Mouse (Mus musculus): ENCODE measurements around the gene Msx3.

The Msx3 gene

GRCm38 (mm10) chr7:140048361-140049114, at the start of gene Msx3:
Gene Msx3 (minus strand): TSS chr7:140049089.
- DNase-seq (ENCODE audit: low spot score in 2 of 2): no peak

GRCm38 (mm10) chr7:140098466-140098865, 49.6 kb upstream of the Msx3 start:
- DNase-seq (ENCODE audit: low spot score in 2 of 2): no peak

- no peak for DNase-seq (ENCODE audit: low spot score in 2 of 2)
Observed at GRCm38 (mm10) chr7:140096055-140096454, 47.2 kb upstream of the Msx3 start.

DNA sequence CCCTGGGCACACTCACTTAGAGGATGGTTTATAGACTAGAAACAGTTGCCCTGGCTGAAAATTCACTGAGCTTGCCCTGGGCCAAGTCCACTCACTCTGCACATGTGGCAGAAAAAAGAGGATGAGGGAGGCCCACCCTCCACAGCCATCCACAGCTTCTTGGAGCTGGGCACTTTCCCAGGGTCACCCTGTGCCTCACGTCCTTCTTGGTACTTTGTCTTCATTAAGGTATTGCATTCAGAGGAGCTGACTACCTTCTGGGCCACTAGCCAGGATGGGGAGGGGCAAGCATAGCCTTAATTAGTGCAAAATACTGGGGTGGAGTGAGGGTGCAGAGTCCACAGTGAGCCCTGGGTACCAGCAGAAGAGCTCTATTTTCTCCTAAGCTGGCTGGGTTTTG, 46.7 kb upstream of the Msx3 start:
- no peak for DNase-seq (ENCODE audit: low spot score in 2 of 2)

GRCm38 (mm10) chr7:140094954-140095353, 46.1 kb upstream of the Msx3 start:
- DNase-seq (ENCODE audit: low spot score in 2 of 2): no peak

DNA sequence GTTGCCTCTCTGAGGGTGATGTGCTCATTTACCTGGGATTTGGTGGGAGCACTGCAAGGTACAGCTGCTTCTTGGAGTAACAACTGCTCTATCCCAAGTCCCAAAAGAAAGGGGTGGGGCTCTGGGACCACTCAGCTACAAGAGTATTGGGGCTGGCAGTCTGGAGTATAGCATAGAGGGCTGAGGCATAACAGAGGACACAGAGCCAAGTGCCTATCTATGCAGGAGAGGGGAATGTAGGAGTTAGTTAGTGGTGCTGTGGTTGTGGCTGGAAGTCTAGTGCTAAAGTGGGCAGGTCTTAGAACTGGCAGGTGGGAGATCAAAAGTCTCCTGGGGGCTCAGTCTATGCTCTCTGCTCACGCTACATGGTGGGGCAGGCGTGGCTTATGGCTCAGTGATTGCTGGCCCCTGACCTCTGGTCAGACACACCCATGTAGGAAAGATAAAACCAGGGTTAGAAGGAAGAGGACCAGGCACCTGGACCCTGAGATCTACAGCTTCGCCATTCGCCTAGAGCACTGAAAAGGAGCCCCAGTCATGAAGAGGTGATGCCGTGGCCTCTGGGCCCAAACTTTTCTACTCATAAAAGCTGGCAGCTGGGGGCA, 44.1 kb upstream of the Msx3 start, which contains the start of gene Prap1:
Prap1 (plus strand) TSS at position 472 of the 605 bp plus-strand sequence.
- no peak for DNase-seq (ENCODE audit: low spot score in 2 of 2)

DNA sequence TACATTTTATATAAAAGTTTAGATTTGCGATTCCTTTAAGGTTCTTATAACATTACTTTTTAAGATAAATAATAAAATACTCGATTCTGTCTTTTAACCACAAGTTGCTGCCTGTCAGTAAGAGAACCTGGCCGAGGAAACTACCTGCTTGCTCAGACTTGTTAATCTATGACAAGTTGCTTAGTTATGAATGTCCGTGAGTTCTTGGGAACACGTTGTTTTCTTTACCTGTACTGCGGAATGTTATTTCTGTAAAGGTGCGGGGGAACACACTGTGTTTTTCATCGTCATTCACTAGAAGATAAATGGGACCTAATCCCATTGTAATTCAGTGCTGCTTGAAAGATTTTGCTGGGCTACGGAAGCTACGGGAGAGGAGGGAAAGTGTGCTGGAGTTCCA, 41.7 kb upstream of the Msx3 start:
- DNase-seq (ENCODE audit: low spot score in 2 of 2): no peak

DNA sequence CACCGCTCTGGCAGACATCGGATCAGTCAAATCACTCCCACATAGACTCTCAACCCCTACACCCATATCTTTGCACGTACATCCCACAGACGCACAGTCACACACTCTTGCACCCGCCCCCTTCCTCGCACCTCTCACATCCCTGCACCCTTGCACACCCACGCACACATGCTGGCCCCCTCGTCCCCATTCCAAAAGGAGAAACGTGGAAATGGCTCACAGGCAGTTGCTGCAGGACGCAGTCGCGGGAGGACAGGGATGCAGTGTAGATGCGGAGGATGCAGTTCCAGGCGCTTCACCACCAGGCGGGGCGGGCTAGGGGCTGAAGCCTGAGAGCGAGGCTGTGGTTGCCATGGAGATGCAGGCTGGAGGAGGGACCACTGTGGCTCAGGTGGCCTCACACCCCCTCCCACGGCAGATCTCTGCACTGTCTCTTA, 33.4 kb upstream of the Msx3 start, which contains the start of gene Caly:
Caly (minus strand) TSS at position 307 of the 437 bp plus-strand sequence.
- peak in 1 of 2 experiments; percentile 47 for DNase-seq (ENCODE audit: low spot score in 2 of 2)

- DNase-seq (ENCODE audit: low spot score in 2 of 2): no peak
Observed at GRCm38 (mm10) chr7:140081408-140082241, 32.7 kb upstream of the Msx3 start.

- DNase-seq (ENCODE audit: low spot score in 2 of 2): peak in 1 of 2 experiments; percentile 45
Observed at GRCm38 (mm10) chr7:140080503-140081156, 31.7 kb upstream of the Msx3 start.

DNA sequence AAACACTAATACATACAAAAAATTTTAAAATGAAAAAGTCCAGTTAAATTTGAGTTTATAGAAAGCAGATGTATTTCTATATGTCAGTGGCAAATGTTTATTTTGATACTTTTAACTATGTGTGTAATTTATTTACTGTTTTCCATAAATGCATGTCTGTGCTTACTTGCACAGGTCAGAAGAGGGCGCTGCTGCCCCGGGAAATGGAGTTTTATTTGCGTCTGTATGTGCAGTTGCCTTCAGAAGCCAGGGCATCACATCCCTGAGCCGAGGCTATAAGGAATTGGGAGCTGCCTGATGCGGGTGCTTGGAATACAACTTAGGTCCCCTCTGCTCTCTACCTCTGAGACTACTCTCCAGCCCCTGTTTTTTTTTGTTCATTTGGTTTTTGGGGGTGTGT, 29.8 kb upstream of the Msx3 start:
- peak in 1 of 2 experiments; percentile 68 for DNase-seq (ENCODE audit: low spot score in 2 of 2)

- no peak for DNase-seq (ENCODE audit: low spot score in 2 of 2)
Observed at GRCm38 (mm10) chr7:140077698-140078097, 28.8 kb upstream of the Msx3 start.

GRCm38 (mm10) chr7:140070042-140070711, 21.3 kb upstream of the Msx3 start:
- no peak for DNase-seq (ENCODE audit: low spot score in 2 of 2)

DNA sequence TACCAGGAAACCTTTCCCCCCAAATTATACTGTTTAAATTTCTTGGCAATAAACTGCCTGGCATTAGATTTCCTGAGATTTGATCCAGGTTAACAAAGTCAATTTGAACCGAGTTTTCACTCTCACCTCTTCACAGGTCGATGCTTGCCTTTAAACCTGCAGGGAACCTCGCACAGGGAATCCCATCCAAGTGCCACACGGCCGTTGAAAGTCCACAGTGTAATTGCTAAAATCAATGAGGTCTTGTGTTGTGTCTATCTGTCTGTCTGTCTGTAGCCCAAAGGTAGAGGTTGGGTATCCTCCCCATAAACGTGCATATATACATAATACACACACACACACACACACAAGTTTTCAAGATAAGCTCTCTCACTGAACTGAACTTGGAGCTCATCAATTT, 18.5 kb upstream of the Msx3 start:
- DNase-seq (ENCODE audit: low spot score in 2 of 2): no peak

GRCm38 (mm10) chr7:140063092-140063491, 14.2 kb upstream of the Msx3 start:
- peak; percentile 43 to 80 for DNase-seq (ENCODE audit: low spot score in 2 of 2)

- no peak for DNase-seq (ENCODE audit: low spot score in 2 of 2)
Observed at GRCm38 (mm10) chr7:140062307-140062706, 13.4 kb upstream of the Msx3 start.

DNA sequence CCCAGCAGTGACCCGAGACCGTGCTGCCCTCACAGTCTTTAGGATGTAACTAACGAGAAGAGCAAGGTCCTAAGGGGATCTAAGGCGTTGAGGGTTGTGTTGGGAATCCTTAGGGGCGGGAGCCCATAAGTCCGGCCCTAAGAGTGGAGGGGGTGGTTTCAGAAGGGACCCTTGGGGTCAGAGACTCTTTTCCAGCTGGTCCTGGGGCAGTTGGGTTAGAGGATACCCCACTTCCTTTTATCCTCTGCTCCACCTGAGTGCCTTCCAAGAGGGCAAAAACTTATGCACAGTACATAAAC, 12.9 kb upstream of the Msx3 start:
- no peak for DNase-seq (ENCODE audit: low spot score in 2 of 2)

DNA sequence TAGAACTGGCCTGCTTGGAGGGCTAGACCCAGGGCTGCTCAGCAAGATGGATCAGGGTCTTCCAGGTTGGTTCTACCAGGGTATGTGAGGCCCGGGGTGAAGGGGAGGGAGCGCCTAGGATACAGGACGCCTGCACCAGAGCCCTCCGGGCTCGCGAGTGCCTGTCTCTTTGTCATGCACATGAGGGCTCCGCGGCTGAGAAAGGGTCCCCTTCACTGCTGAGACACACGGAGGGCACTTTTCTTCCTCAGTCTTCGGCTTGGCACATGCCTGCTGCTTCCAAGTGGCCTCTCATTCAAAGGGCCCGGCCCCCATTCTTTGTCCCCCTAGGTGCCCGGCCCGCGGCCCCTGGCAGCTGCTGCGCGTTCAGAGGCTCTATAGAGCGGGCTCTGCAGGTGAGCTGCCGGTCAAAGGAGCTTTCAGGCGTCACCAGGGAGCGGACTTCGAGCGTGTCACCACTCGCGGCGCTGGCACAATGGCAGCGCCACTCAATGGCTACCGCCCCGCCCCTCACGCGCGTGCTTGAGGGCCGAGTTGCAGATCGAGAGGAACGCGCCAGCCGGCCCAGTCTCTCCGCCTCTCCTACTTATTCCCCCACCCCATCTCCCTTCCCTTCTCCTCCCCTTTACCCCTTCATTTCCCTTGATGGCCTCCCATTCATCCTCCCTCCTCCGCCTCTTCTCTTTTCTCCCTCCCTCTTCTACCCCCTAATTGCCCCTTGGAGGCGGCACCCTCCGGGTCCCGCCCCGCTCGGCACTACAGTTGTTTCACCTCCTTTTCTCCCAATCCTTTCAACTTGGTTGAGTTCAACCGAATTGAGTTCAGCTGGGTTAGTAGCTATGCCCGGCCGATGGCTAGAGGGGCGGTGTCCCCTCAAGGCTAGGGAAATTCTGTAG, 12.3 kb upstream of the Msx3 start:
- DNase-seq (ENCODE audit: low spot score in 2 of 2): no peak

GRCm38 (mm10) chr7:140059601-140060000, 10.7 kb upstream of the Msx3 start:
- DNase-seq (ENCODE audit: low spot score in 2 of 2): no peak

DNA sequence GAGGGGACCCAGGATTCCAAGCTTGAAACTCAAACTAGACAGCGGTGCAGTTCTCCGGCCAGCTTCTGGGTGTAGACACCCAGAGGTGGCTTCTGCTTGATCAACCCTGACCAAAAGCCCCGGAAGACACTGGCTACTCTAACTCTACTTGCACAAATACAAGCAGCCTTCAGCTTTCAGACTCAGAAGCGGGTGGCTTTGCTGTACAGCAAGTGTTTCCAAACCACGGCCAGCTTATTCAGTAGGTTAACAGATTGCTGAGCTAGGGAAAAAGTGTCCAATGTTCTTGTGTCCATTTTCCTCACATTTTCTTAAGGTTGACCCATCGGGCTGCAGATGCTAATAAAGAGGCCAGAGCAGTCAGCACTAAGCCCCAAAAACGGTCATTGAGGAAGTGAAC, 9.6 kb upstream of the Msx3 start:
- DNase-seq (ENCODE audit: low spot score in 2 of 2): no peak

Data from spleen, postnatal 10 days (tissue).